Mouse (Mus musculus) myocyte (in vitro differentiated cells): ENCODE measurements at regions not wholly inside any gene's neighbourhood (a gene's known extent, or its start where the extent isn't known, plus 50 kb on each side); places are given as distances from the start of the nearest gene placed in this dataset.

Source experiments
- H3K27me3 ChIP-seq: one replicate; pipeline ENCODE4 v1.6.1; 2011; ENCODE audit not compliant: control insufficient read depth, insufficient read depth, insufficient read length
- H3K36me3 ChIP-seq: one replicate; pipeline ENCODE4 v1.6.1; 2011; ENCODE audit not compliant: control insufficient read depth, insufficient read depth
- H3K4me2 ChIP-seq: one replicate; pipeline ENCODE4 v1.6.1; 2011; ENCODE audit warnings: low read depth, control low read depth
- H3K4me3 ChIP-seq: one replicate; pipeline ENCODE4 v1.5.1; 2011; ENCODE audit warnings: mild to moderate bottlenecking, control low read depth, moderate library complexity
- H3K79me2 ChIP-seq: one replicate; pipeline ENCODE4 v1.6.1; 2011; ENCODE audit not compliant: control insufficient read depth, insufficient read depth
- H3ac ChIP-seq: one replicate; pipeline ENCODE4 v1.6.1; 2011; ENCODE audit not compliant: control insufficient read depth, insufficient read length
- CEBPB ChIP-seq: IDR thresholded peaks from 2 replicates; pipeline ENCODE4 v1.6.1; 2011; ENCODE audit warnings: mild to moderate bottlenecking, moderate library complexity; ENCODE audit not compliant: poor library complexity, insufficient read depth, severe bottlenecking
- E2F4 ChIP-seq: IDR thresholded peaks from one replicate; pipeline ENCODE4 v1.6.1; 2011; ENCODE audit warnings: mild to moderate bottlenecking, control low read depth, moderate library complexity; ENCODE audit not compliant: insufficient read depth
- MAX ChIP-seq: IDR thresholded peaks from one replicate; pipeline ENCODE4 v1.6.1; 2011; ENCODE audit warnings: low read depth, mild to moderate bottlenecking, control low read depth
- MYOD1 ChIP-seq, 3 experiments: IDR thresholded peaks; one replicate each; pipeline ENCODE4 v1.6.1; 2011; ENCODE audit warnings: control low read depth in 2 of 3, low read depth in 2 of 3, mild to moderate bottlenecking in 2 of 3, moderate library complexity in 1 of 3; ENCODE audit not compliant: insufficient read length in 2 of 3, control insufficient read depth in 1 of 3
- MYOG ChIP-seq, 3 experiments: IDR thresholded peaks; one replicate each; pipeline ENCODE4 v1.6.1; 2011; ENCODE audit warnings: control low read depth in 2 of 3, low read depth in 2 of 3, mild to moderate bottlenecking in 2 of 3; ENCODE audit not compliant: insufficient read length in 2 of 3, control insufficient read depth in 1 of 3, insufficient read depth in 1 of 3
- POLR2A ChIP-seq: IDR thresholded peaks from one replicate; pipeline ENCODE4 v1.6.1; 2011; ENCODE audit warnings: low read depth, mild to moderate bottlenecking, control low read depth, moderate library complexity; ENCODE audit not compliant: insufficient read length
- POLR2AphosphoS2 ChIP-seq: IDR thresholded peaks from one replicate; pipeline ENCODE4 v1.6.1; 2011; ENCODE audit warnings: low read depth, control low read depth; ENCODE audit not compliant: insufficient read length
- REST ChIP-seq: IDR thresholded peaks from one replicate; pipeline ENCODE4 v1.6.1; 2011; ENCODE audit warnings: mild to moderate bottlenecking, control low read depth, moderate library complexity; ENCODE audit not compliant: insufficient read depth, insufficient read length
- SRF ChIP-seq: IDR thresholded peaks from one replicate; pipeline ENCODE4 v1.6.1; 2011; ENCODE audit warnings: low read depth; ENCODE audit not compliant: control insufficient read depth, insufficient read length
- TCF12 ChIP-seq: IDR thresholded peaks from one replicate; pipeline ENCODE4 v1.6.1; 2011; ENCODE audit warnings: mild to moderate bottlenecking, control low read depth; ENCODE audit not compliant: poor library complexity, insufficient read depth, severe bottlenecking
- TCF3 ChIP-seq: IDR thresholded peaks from one replicate; pipeline ENCODE4 v1.6.1; 2011; ENCODE audit warnings: low read depth, control low read depth; ENCODE audit not compliant: insufficient read length
- USF1 ChIP-seq: IDR thresholded peaks from one replicate; pipeline ENCODE4 v1.6.1; 2011; ENCODE audit warnings: low read depth, mild to moderate bottlenecking, control low read depth, moderate library complexity

GRCm38 (mm10) chr14:74392419-74392818, 248.2 kb upstream of the Htr2a start:
- Histone ChIP-seq H3K36me3 (no peaks in the 10 kb centered on the region), H3K4me3 (no peak overlapping the region), H3K4me2 (no peak overlapping the region), H3K79me2 (no peaks in the 10 kb centered on the region), H3K27me3 (no peaks in the 10 kb centered on the region), H3ac (no peak overlapping the region)
- TF ChIP-seq SRF: no peak
- no peak for TF ChIP-seq E2F4

GRCm38 (mm10) chr14:74397202-74397601, 243.4 kb upstream of the Htr2a start:
- no peaks in the 10 kb centered on the region for H3K79me2 ChIP-seq
- no peak overlapping the region for H3ac ChIP-seq

GRCm38 (mm10) chr14:74409441-74409840, 231.2 kb upstream of the Htr2a start:
- no peak overlapping the region for H3K4me3 ChIP-seq
- H3K4me2 ChIP-seq: no peak overlapping the region
- TF ChIP-seq MYOD1 (IDR thresholded peaks at IDR 0.05; ENCODE audit: control insufficient read depth in 1 of 3, insufficient read length in 2 of 3, low read depth in 2 of 3) (no peak), TCF3 (no peak), TCF12 (no peak), MAX (no peak), POLR2AphosphoS2 (no peak), CEBPB (no peak), REST (no peak), E2F4 (no peak), USF1 (no peak), POLR2A (no peak), MYOG (IDR thresholded peaks at IDR 0.05; ENCODE audit: control insufficient read depth in 1 of 3, insufficient read depth in 1 of 3, insufficient read length in 2 of 3, low read depth in 2 of 3) (no peak), SRF (no peak)
- H3K27me3 ChIP-seq: no peaks in the 10 kb centered on the region
- H3K79me2 ChIP-seq: no peaks in the 10 kb centered on the region
- no peak overlapping the region for H3ac ChIP-seq
- no peaks in the 10 kb centered on the region for H3K36me3 ChIP-seq

More at GRCm38 (mm10) chr14:74397202-74397601, 243.4 kb upstream of the Htr2a start:
- no peak for TF ChIP-seq E2F4
- TF ChIP-seq USF1: no peak
- no peak for TF ChIP-seq TCF12
- no peak for TF ChIP-seq CEBPB
- no peak for TF ChIP-seq SRF
- no peak for TF ChIP-seq MAX
- TF ChIP-seq POLR2A: no peak
- no peak for TF ChIP-seq REST
- TF ChIP-seq MYOG (IDR thresholded peaks at IDR 0.05; ENCODE audit: control insufficient read depth in 1 of 3, insufficient read depth in 1 of 3, insufficient read length in 2 of 3, low read depth in 2 of 3): no peak
- no peak for TF ChIP-seq TCF3
- no peak for TF ChIP-seq POLR2AphosphoS2
- no peak for TF ChIP-seq MYOD1 (IDR thresholded peaks at IDR 0.05; ENCODE audit: control insufficient read depth in 1 of 3, insufficient read length in 2 of 3, low read depth in 2 of 3)
- Histone ChIP-seq H3K36me3 (no peaks in the 10 kb centered on the region), H3K27me3 (no peaks in the 10 kb centered on the region), H3K4me3 (no peak overlapping the region), H3K4me2 (no peak overlapping the region)

GRCm38 (mm10) chr14:74428226-74428625, 212.4 kb upstream of the Htr2a start:
- H3K79me2 ChIP-seq: no peaks in the 10 kb centered on the region
- no peaks in the 10 kb centered on the region for H3K36me3 ChIP-seq
- H3ac ChIP-seq: no peak overlapping the region
- TF ChIP-seq REST (no peak), POLR2A (no peak), MAX (no peak), SRF (no peak), TCF12 (no peak), E2F4 (no peak)
- H3K4me3 ChIP-seq: no peak overlapping the region
- H3K27me3 ChIP-seq: no peaks in the 10 kb centered on the region
- H3K4me2 ChIP-seq: no peak overlapping the region

GRCm38 (mm10) chr14:74464027-74464682, 176.5 kb upstream of the Htr2a start:
- no peak for TF ChIP-seq E2F4
- no peak for TF ChIP-seq MYOD1 (IDR thresholded peaks at IDR 0.05; ENCODE audit: control insufficient read depth in 1 of 3, insufficient read length in 2 of 3, low read depth in 2 of 3)
- no peak for TF ChIP-seq MAX
- TF ChIP-seq REST: no peak
- no peak for TF ChIP-seq TCF3
- no peak for TF ChIP-seq USF1
- TF ChIP-seq TCF12: no peak
- TF ChIP-seq POLR2A: no peak
- no peak for TF ChIP-seq SRF
- TF ChIP-seq CEBPB: no peak
- no peak for TF ChIP-seq MYOG (IDR thresholded peaks at IDR 0.05; ENCODE audit: control insufficient read depth in 1 of 3, insufficient read depth in 1 of 3, insufficient read length in 2 of 3, low read depth in 2 of 3)
- no peak for TF ChIP-seq POLR2AphosphoS2
- no peaks in the 10 kb centered on the region for H3K36me3 ChIP-seq
- H3K79me2 ChIP-seq: no peaks in the 10 kb centered on the region
- H3ac ChIP-seq: no peak overlapping the region
- no peak overlapping the region for H3K4me2 ChIP-seq
- H3K27me3 ChIP-seq: no peaks in the 10 kb centered on the region
- H3K4me3 ChIP-seq: no peak overlapping the region
